Mouse (Mus musculus) ES-E14 (cell line): ENCODE results near the gene Dlgap4. TPM values are rescaled to one million over a fixed set of nuclear protein-coding genes. Genes with fewer than 3 reads are reported as not detected.

Source experiments
- DNase-seq: peaks from one replicate; pipeline ENCODE4 v3.0.0-alpha.2; 2013; ENCODE audit warnings: low read depth, low spot score
- H3K27ac ChIP-seq: 2 replicates; pipeline ENCODE4 v1.5.1; 2012; ENCODE audit warnings: low read depth, mild to moderate bottlenecking, low read length, moderate library complexity, mixed read lengths; ENCODE audit not compliant: poor library complexity, insufficient read depth, severe bottlenecking
- H3K36me3 ChIP-seq: 2 replicates; pipeline ENCODE4 v1.6.1; 2012; ENCODE audit warnings: mild to moderate bottlenecking, low read length, moderate library complexity, mixed read lengths; ENCODE audit not compliant: control insufficient read depth, poor library complexity, insufficient read depth, severe bottlenecking
- H3K4me1 ChIP-seq, 2 experiments: fragments of 150-350 bp in 1 of 2; sonication (generic) in 1 of 2; 2 replicates each; pipeline ENCODE4 v1.6.1; 2012; ENCODE audit warnings: low read length in 2 of 2, mild to moderate bottlenecking in 1 of 2, mixed read lengths in 1 of 2; ENCODE audit not compliant: control insufficient read depth in 2 of 2, insufficient read depth in 2 of 2, poor library complexity in 1 of 2
- H3K4me3 ChIP-seq, 2 experiments: fragments of 150-350 bp in 1 of 2; sonication (generic) in 1 of 2; 2 replicates each; pipeline ENCODE4 v1.5.1; 2012; ENCODE audit warnings: low read length in 2 of 2, low read depth in 1 of 2, mild to moderate bottlenecking in 1 of 2, mixed read lengths in 1 of 2; ENCODE audit not compliant: insufficient read depth in 1 of 2, poor library complexity in 1 of 2, severe bottlenecking in 1 of 2
- H3K9ac ChIP-seq: 2 replicates; pipeline ENCODE4 v1.6.1; 2012; ENCODE audit warnings: low read depth, mild to moderate bottlenecking, low read length, mixed read lengths; ENCODE audit not compliant: poor library complexity, insufficient read depth, severe bottlenecking
- H3K9me3 ChIP-seq: fragments of 150-350 bp; sonication (generic); 2 replicates; pipeline ENCODE4 v1.6.1; 2012; ENCODE audit warnings: low read depth, mild to moderate bottlenecking, low read length; ENCODE audit not compliant: control insufficient read depth, insufficient read depth
- CHD2 ChIP-seq: IDR thresholded peaks from 2 replicates; pipeline ENCODE4 v1.6.1; 2014; ENCODE audit warnings: mild to moderate bottlenecking, low read depth, low read length, inconsistent platforms
- HCFC1 ChIP-seq: IDR thresholded peaks from 2 replicates; pipeline ENCODE4 v1.6.1; 2012; ENCODE audit warnings: low read length, inconsistent platforms, borderline replicate concordance; ENCODE audit not compliant: insufficient read depth
- MAFK ChIP-seq: IDR thresholded peaks from 2 replicates; pipeline ENCODE4 v1.6.1; 2014; ENCODE audit warnings: mild to moderate bottlenecking, low read depth, low read length, inconsistent platforms; ENCODE audit not compliant: insufficient read depth
- ZC3H11A ChIP-seq: IDR thresholded peaks from 2 replicates; pipeline ENCODE4 v1.6.1; 2012; ENCODE audit warnings: low read depth, mild to moderate bottlenecking, inconsistent platforms, low read length, borderline replicate concordance
- ZNF384 ChIP-seq: IDR thresholded peaks from 2 replicates; pipeline ENCODE4 v1.6.1; 2012; ENCODE audit warnings: low read depth, low read length, inconsistent platforms
- in situ Hi-C, 2 experiments: fragments of 600-800 bp; cut with MboI; formaldehyde crosslinking; loops; one replicate each; pipeline ENCODE4 v1.15.1; 2025; ENCODE audit warnings: low sequenced_read_pairs in 2 of 2, inconsistent platforms in 1 of 2; ENCODE audit not compliant: unreplicated experiment in 2 of 2
- total RNA-seq: library from RNA; depleted of rRNA; stranded (reverse); fragments of 300-350 nt; gene quantifications from 2 replicates; pipeline ENCODE4 v1.2.3, GENCODE M21; 2012

Dlgap4 gene
- total RNA-seq, 1 experiment = 28.8 TPM

DNA sequence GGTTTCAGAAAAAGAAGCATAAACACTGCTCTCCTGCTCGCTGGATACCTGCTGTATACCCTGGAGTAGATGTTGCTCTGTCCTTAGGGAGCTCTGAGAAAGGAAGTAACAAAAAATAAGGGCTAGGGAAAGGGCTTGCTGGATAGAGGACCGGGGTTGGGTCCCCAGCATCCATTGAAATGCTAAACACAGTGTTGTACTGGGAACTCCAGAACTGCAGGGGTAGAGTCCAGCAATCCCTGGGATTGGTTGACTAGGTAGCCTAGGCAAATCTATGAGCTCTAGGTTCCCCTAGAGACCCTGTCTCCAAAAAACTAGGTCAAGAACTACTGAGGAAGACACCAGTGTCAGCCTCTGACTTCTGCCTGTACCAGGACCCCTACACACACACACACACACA, 27.6 kb downstream of the Dlgap4 start:
- H3K27ac ChIP-seq = no peak overlapping the region
- in situ Hi-C loops = no loop called here
- no peak overlapping the region for H3K9ac ChIP-seq
- H3K4me3 ChIP-seq = no peak overlapping the region
- H3K36me3 ChIP-seq = no peaks in the 10 kb centered on the region
- H3K9me3 ChIP-seq = no peaks in the 10 kb centered on the region
- TF ChIP-seq CHD2 (no peak), HCFC1 (no peak), ZNF384 (no peak), MAFK (no peak), ZC3H11A (no peak)
- peaks cover 10 to 35% of the 10 kb centered on the region in 2 experiments for H3K4me1 ChIP-seq
- no peak for DNase-seq

GRCm38 (mm10) chr2:156642931-156643330, 29.4 kb downstream of the Dlgap4 start:
- peaks cover 14 to 46% of the 10 kb centered on the region in 2 experiments for H3K4me1 ChIP-seq
- peak overlapping the region; percentile 75 for H3K27ac ChIP-seq
- H3K9ac ChIP-seq = no peak overlapping the region
- H3K36me3 ChIP-seq = no peaks in the 10 kb centered on the region
- DNase-seq = no peak
- peak overlapping the region in 1 of 2 experiments; percentile 33; a peak in 2 of 4 replicates for H3K4me3 ChIP-seq
- H3K9me3 ChIP-seq = no peaks in the 10 kb centered on the region
- TF ChIP-seq ZC3H11A (no peak), MAFK (no peak), HCFC1 (no peak), ZNF384 (no peak), CHD2 (no peak)
- in situ Hi-C loops = no loop called here

- no peak for DNase-seq
- Histone ChIP-seq H3K9ac (no peak overlapping the region), H3K9me3 (no peaks in the 10 kb centered on the region), H3K4me3 (peak overlapping the region; percentile 28 to 39; a peak in 2 of 4 replicates), H3K36me3 (no peaks in the 10 kb centered on the region), H3K27ac (peak overlapping the region; percentile 81), H3K4me1 (peaks cover 14 to 48% of the 10 kb centered on the region in 2 experiments)
- in situ Hi-C loops = no loop called here
- TF ChIP-seq ZC3H11A (no peak), MAFK (no peak), ZNF384 (no peak), CHD2 (no peak), HCFC1 (no peak)
Measured at GRCm38 (mm10) chr2:156643406-156643805, 29.9 kb downstream of the Dlgap4 start.

DNA sequence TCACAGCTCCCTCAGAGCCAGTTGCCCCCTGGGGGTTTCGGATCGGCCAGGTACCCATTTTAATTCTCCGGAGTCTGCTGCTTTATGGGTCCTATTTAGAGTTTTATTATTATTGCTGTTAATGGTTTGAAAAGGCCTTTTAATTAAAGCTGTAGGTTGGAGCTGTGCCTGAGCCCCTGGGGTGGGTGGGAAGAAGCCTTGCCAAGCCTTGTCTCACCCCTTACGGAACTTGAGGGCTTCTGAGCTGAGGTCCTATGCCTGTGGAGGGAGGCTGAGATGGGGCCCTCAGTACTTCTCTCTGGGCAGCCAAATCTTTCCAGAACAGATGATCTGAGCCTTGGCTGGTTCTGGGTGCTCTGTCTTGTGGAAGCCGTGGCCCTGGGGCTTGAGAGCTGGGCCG, 31.6 kb downstream of the Dlgap4 start:
- DNase-seq = no peak
- TF ChIP-seq HCFC1 = no peak
- no peak for TF ChIP-seq ZNF384
- TF ChIP-seq MAFK = no peak
- no peak for TF ChIP-seq ZC3H11A
- Histone ChIP-seq H3K27ac (no peak overlapping the region), H3K9ac (no peak overlapping the region), H3K4me1 (peaks cover 12 to 47% of the 10 kb centered on the region in 2 experiments), H3K36me3 (no peaks in the 10 kb centered on the region), H3K4me3 (no peak overlapping the region), H3K9me3 (no peaks in the 10 kb centered on the region)
- in situ Hi-C loops = no loop called here

GRCm38 (mm10) chr2:156646877-156647276, 33.4 kb downstream of the Dlgap4 start:
- in situ Hi-C loops = no loop called here
- no peak overlapping the region for H3K27ac ChIP-seq
- H3K4me3 ChIP-seq = no peak overlapping the region
- no peaks in the 10 kb centered on the region for H3K36me3 ChIP-seq
- peaks cover 10 to 37% of the 10 kb centered on the region in 2 experiments for H3K4me1 ChIP-seq
- no peaks in the 10 kb centered on the region for H3K9me3 ChIP-seq
- DNase-seq = no peak
- no peak overlapping the region for H3K9ac ChIP-seq
- TF ChIP-seq ZNF384 (no peak), ZC3H11A (no peak), HCFC1 (no peak), MAFK (no peak), CHD2 (no peak)
